8 mouse cellular contexts compared by ENCODE assay signal in the genomic region with DNA sequence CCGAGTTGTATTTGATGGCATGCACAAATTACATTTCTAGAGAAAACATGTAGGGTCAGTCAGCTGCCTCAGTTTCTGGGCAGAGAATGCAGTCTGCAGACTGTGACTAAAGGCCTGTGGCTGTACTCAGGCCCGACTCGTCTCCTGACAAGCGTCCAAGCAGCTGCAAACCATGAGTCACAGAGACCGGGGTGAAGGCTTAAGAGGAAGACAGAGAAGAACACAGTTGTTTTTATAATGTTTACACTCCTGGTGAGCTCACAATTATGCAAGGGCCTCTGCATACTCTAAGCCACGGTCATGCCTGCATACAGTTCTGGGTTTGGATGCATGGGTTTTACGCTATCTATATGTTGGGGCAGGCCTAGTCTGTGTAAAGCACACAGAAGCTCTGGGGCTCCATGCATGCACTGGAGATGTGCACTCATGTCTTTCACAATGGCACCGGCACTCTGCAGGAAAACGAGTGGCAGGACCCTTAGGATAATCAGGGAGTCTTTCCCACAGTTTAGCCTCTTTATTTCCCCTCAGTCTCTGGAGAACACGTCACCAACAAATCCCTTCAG. TPM values are rescaled to one million over a fixed set of nuclear protein-coding genes. Genes with fewer than 3 reads are reported as not detected.
DNase-seq lines count a peak whose midpoint lies in the region; ATAC-seq and TF ChIP-seq lines count a peak whose summit lies in the region.

No protein-coding gene starts in this region.

- no peaks in the 10 kb centered on the region for H3K9me3 ChIP-seq in limb, embryonic 10.5 days (replicated peaks)
- no peaks in the 10 kb centered on the region for H3K9me3 ChIP-seq in liver, postnatal 0 days (ENCODE audit: low read length)

- no peak overlapping the region for H3K9ac ChIP-seq in liver, postnatal 0 days (replicated peaks)

- H3K27me3 ChIP-seq in Patski, result no peaks in the 10 kb centered on the region
- no peaks in the 10 kb centered on the region for H3K27me3 ChIP-seq in limb, embryonic 10.5 days (ENCODE audit: low read depth, poor library complexity, severe bottlenecking)
- no peaks in the 10 kb centered on the region for H3K27me3 ChIP-seq in liver, postnatal 0 days (ENCODE audit: insufficient read depth, low read length)

- H3K4me1 ChIP-seq in brown adipose tissue, adult 24 weeks (ENCODE audit: control insufficient read depth, insufficient read depth, insufficient read length, low read length), result no peaks in the 10 kb centered on the region
- H3K4me1 ChIP-seq in limb, embryonic 10.5 days, result peaks cover 49% of the 10 kb centered on the region
- no peaks in the 10 kb centered on the region for H3K4me1 ChIP-seq in liver, postnatal 0 days (ENCODE audit: insufficient read depth)

- H3K36me3 ChIP-seq in limb, embryonic 10.5 days, result peaks cover 57% of the 10 kb centered on the region
- no peaks in the 10 kb centered on the region for H3K36me3 ChIP-seq in liver, postnatal 0 days (replicated peaks; ENCODE audit: insufficient read depth, low read length)

- no peak for TF ChIP-seq CTCF in Patski (IDR thresholded peaks at IDR 0.05)
- no peak for TF ChIP-seq CTCF in left cerebral cortex, adult 2 months (IDR thresholded peaks at IDR 0.05)
- no peak for TF ChIP-seq CTCF in liver, postnatal 0 days (IDR thresholded peaks at IDR 0.05; ENCODE audit: low read depth)

- ATAC-seq in Patski, result peak; percentile 58
- ATAC-seq in liver, postnatal 0 days, result no peak

- no peak for TF ChIP-seq EP300 in liver, postnatal 0 days (IDR thresholded peaks at IDR 0.05; ENCODE audit: low read depth)

- POLR2A ChIA-PET in Patski (lab: Charles Lee), result no interaction called here

- no peak overlapping the region for H3K4me3 ChIP-seq in brown adipose tissue, adult 24 weeks (ENCODE audit: insufficient read depth, low read depth, low read length)
- H3K4me3 ChIP-seq in limb, embryonic 10.5 days, result no peak overlapping the region
- no peak overlapping the region for H3K4me3 ChIP-seq in left cerebral cortex, adult 2 months
- no peak overlapping the region for H3K4me3 ChIP-seq in liver, postnatal 0 days (ENCODE audit: low read depth, low read length)

- peak; percentile 90 for DNase-seq in Patski (ENCODE audit: low read depth, low spot score)
- peak; percentile 79 for DNase-seq in heart, adult 8-10 months (ENCODE audit: low spot score)
- DNase-seq in limb, embryonic 10.5 days (ENCODE audit: low spot score), result no peak
- peak; percentile 33 for DNase-seq in testis, postnatal 14 days (ENCODE audit: low spot score)
- no peak for DNase-seq in embryo, embryonic 10.5 days (ENCODE audit: low spot score)
- no peak for DNase-seq in left cerebral cortex, adult 2 months (ENCODE audit: extremely low spot score in 1 of 2, low spot score in 2 of 2)
- DNase-seq in liver, postnatal 0 days, result no peak

- in situ Hi-C loops in Patski (cut with MboI; ENCODE audit: low pct_unique_long_range_greater_than_20kb), result no loop called here

- no peak overlapping the region for H3K4me2 ChIP-seq in liver, postnatal 0 days (ENCODE audit: low read depth, low read length)

- H3K27ac ChIP-seq in brown adipose tissue, adult 24 weeks (replicated peaks; ENCODE audit: low read depth, low read length), result 0 out of 2 replicates have a peak overlapping the region, but pooled peaks have one; percentile 18
- peak overlapping the region; percentile 19; the same call in 1 of the 2 replicates for H3K27ac ChIP-seq in limb, embryonic 10.5 days
- no peak overlapping the region for H3K27ac ChIP-seq in left cerebral cortex, adult 2 months
- H3K27ac ChIP-seq in liver, postnatal 0 days (ENCODE audit: low read depth), result no peak overlapping the region

- CTCF ChIA-PET in Patski (lab: Charles Lee), result interaction anchor here (0.7 to 1.1 kb wide), 3 partner anchors 9 to 225 kb away, joined by 3 to 4 read pairs (median 3); no protein-coding TSS in a partner anchor

- WGBS in limb, embryonic 10.5 days, result 69% methylated on average over 10 of the region's 10 CpGs
- 60% methylated on average over 10 of the region's 10 CpGs for WGBS in liver, postnatal 0 days (ENCODE audit: insufficient replicate concordance)

- intact Hi-C loops in left cerebral cortex, adult 2 months (cut with DNase I), result no loop called here

RNA-seq across cellular contexts. Expression of gene Ptgfrn, which starts 39.8 kb away (rescaled TPM):
- 160 TPM for polyA plus RNA-seq in Patski (2021)
- 3.8 and 7.5 TPM in 2 replicates for polyA plus RNA-seq in brown adipose tissue, adult 24 weeks (2012; ENCODE audit: insufficient read depth, insufficient read length, missing spikeins)
- 10 to 100 TPM; 17.2 to 21.1 (median 19.8) TPM for total RNA-seq in heart, adult 8-10 months (2022)
- 3.4 and 4.0 TPM in 2 replicates for polyA plus RNA-seq in limb, embryonic 10.5 days (2016; fragmentation: Nextera tagmentation; extraction: Ambion mirVana)
- 10 to 100 TPM; 39.7 to 40.7 TPM for total RNA-seq in left cerebral cortex, adult 2 months (2021)
- polyA plus RNA-seq in liver, postnatal 0 days (2015; fragmentation: Nextera tagmentation; extraction: Ambion mirVana), result 0.26 and 0.35 TPM in 2 replicates

RNA-seq across cellular contexts. Expression of gene Cd101, which starts 41.0 kb away (rescaled TPM):
- not detected for polyA plus RNA-seq in Patski (2021)
- not detected in 2 replicates for polyA plus RNA-seq in brown adipose tissue, adult 24 weeks (2012; ENCODE audit: insufficient read depth, insufficient read length, missing spikeins)
- total RNA-seq in heart, adult 8-10 months (2022), result under 1 TPM; 0.12 to 0.31 (median 0.22) TPM
- 0.04 TPM in 1 of 2 replicates, not detected in the other for polyA plus RNA-seq in limb, embryonic 10.5 days (2016; fragmentation: Nextera tagmentation; extraction: Ambion mirVana)
- total RNA-seq in left cerebral cortex, adult 2 months (2021), result under 1 TPM; 0.59 to 0.72 TPM
- 0.09 and 0.12 TPM in 2 replicates for polyA plus RNA-seq in liver, postnatal 0 days (2015; fragmentation: Nextera tagmentation; extraction: Ambion mirVana)

Comparison
In these comparisons a context has a peak if more than half of its experiments do, and no peak if none do; other contexts are left out.
1. DNase-seq: peak in Patski (single experiment), heart, adult 8-10 months (single experiment) and testis, postnatal 14 days (single experiment); none in limb, embryonic 10.5 days (single experiment), embryo, embryonic 10.5 days (single experiment), left cerebral cortex, adult 2 months (0 of 2) and liver, postnatal 0 days (single experiment).
2. H3K27ac ChIP-seq: peak in brown adipose tissue, adult 24 weeks (single experiment) and limb, embryonic 10.5 days (single experiment); none in left cerebral cortex, adult 2 months (single experiment) and liver, postnatal 0 days (single experiment).
3. RNA of gene Ptgfrn, which starts 39.8 kb away (polyA plus RNA-seq): 160 TPM in Patski (single experiment); 3.8 to 7.5 TPM in brown adipose tissue, adult 24 weeks, 3.4 to 4.0 TPM in limb, embryonic 10.5 days and 0.26 to 0.35 TPM in liver, postnatal 0 days; every median in the first group is over 10 times any median in the second.